Mouse (Mus musculus) cortical plate, adult 2 months (tissue): ENCODE data around the gene Gm28035.

ENCODE experiments used
- CTCF ChIP-seq: fragments of 200-500 bp; IDR thresholded peaks from 2 replicates; pipeline ENCODE4 v1.5.1; 2011; ENCODE audit warnings: mild to moderate bottlenecking, control low read depth, low read length; ENCODE audit not compliant: insufficient read depth; ENCODE audit errors: extremely low read depth
- POLR2A ChIP-seq: fragments of 200-500 bp; IDR thresholded peaks from 2 replicates; pipeline ENCODE4 v1.6.1; 2011; ENCODE audit warnings: mild to moderate bottlenecking, low read length, control low read depth; ENCODE audit not compliant: insufficient read depth; ENCODE audit errors: extremely low read depth

DNA sequence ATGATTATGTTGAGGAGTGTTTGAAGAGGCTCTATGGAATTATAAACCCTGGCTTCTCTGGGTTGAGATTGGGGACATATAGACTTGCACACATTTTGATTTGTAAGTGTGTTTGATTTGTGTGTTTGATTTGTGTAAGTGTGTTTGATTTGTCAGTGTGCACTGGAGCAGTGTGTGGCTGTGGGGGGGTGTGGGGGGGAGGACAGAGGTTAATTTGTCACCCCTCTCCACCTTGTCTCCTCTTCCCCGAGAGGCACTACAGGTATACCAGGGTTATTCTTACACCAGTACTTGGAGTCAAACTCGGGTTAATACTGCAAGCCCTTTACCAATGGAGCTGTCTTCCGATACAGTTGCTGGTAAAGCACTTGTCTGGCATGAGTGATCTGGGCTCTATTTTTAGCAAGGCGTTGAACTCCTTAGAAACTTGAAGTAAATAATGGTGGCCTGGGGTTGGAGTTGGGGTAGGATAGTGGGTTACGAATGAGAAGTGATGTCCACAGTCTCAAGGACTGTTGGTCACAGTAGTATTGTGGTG lies 39.9 kb upstream of the Gm28035 start:
- TF ChIP-seq POLR2A = no peak
- TF ChIP-seq CTCF = no peak
